Mouse (Mus musculus): ENCODE measurements at regions not wholly inside any gene's neighbourhood (a gene's known extent, or its start where the extent isn't known, plus 50 kb on each side); places are given as distances from the start of the nearest gene placed in this dataset.

- ATAC-seq (replicated peaks; ENCODE audit: low FRiP score) (no peak), DNase-seq (ENCODE audit: low spot score) (no peak)
- 78% methylated on average over 5 of the region's 5 CpGs for WGBS
These were observed 434.0 kb downstream of the Serpinb8 start for GRCm38 (mm10) chr1:108023721-108024353.

GRCm38 (mm10) chr1:108024705-108025104, 434.9 kb downstream of the Serpinb8 start:
- Histone ChIP-seq H3K4me2 (no peak overlapping the region), H3K4me1 (replicated peaks; ENCODE audit: control insufficient read depth, insufficient read depth, low read length) (no peaks in the 10 kb centered on the region), H3K27me3 (replicated peaks; ENCODE audit: control insufficient read depth, insufficient read depth, low read length) (no peaks in the 10 kb centered on the region), H3K9ac (ENCODE audit: low read depth, low read length) (no peak overlapping the region), H3K36me3 (ENCODE audit: control insufficient read depth, insufficient read depth, low read length) (no peaks in the 10 kb centered on the region), H3K4me3 (ENCODE audit: low read depth, low read length) (no peak overlapping the region), H3K27ac (ENCODE audit: low read depth, low read length) (no peak overlapping the region), H3K9me3 (ENCODE audit: control insufficient read depth, low read length) (no peaks in the 10 kb centered on the region)
- WGBS: 59% methylated on average over 1 of the region's 1 CpGs
- no peak for ATAC-seq (replicated peaks; ENCODE audit: low FRiP score)
- no peak for DNase-seq (ENCODE audit: low spot score)

More at GRCm38 (mm10) chr1:108023721-108024353, 434.0 kb downstream of the Serpinb8 start:
- Histone ChIP-seq H3K27ac (ENCODE audit: low read depth, low read length) (no peak overlapping the region), H3K27me3 (replicated peaks; ENCODE audit: control insufficient read depth, insufficient read depth, low read length) (no peaks in the 10 kb centered on the region), H3K4me1 (replicated peaks; ENCODE audit: control insufficient read depth, insufficient read depth, low read length) (no peaks in the 10 kb centered on the region), H3K4me3 (ENCODE audit: low read depth, low read length) (no peak overlapping the region), H3K36me3 (ENCODE audit: control insufficient read depth, insufficient read depth, low read length) (no peaks in the 10 kb centered on the region), H3K4me2 (no peak overlapping the region), H3K9ac (ENCODE audit: low read depth, low read length) (no peak overlapping the region), H3K9me3 (ENCODE audit: control insufficient read depth, low read length) (no peaks in the 10 kb centered on the region)

- DNase-seq (ENCODE audit: low spot score) (no peak), ATAC-seq (replicated peaks; ENCODE audit: low FRiP score) (no peak)
- Histone ChIP-seq H3K4me3 (ENCODE audit: low read depth, low read length) (no peak overlapping the region), H3K4me2 (no peak overlapping the region), H3K27me3 (replicated peaks; ENCODE audit: control insufficient read depth, insufficient read depth, low read length) (no peaks in the 10 kb centered on the region), H3K9ac (ENCODE audit: low read depth, low read length) (no peak overlapping the region), H3K27ac (ENCODE audit: low read depth, low read length) (no peak overlapping the region), H3K4me1 (replicated peaks; ENCODE audit: control insufficient read depth, insufficient read depth, low read length) (no peaks in the 10 kb centered on the region), H3K36me3 (ENCODE audit: control insufficient read depth, insufficient read depth, low read length) (no peaks in the 10 kb centered on the region), H3K9me3 (ENCODE audit: control insufficient read depth, low read length) (no peaks in the 10 kb centered on the region)
These were observed 436.7 kb downstream of the Serpinb8 start for GRCm38 (mm10) chr1:108026461-108026860.

- Histone ChIP-seq H3K27ac (ENCODE audit: low read depth, low read length) (no peak overlapping the region), H3K9me3 (ENCODE audit: control insufficient read depth, low read length) (no peaks in the 10 kb centered on the region), H3K27me3 (replicated peaks; ENCODE audit: control insufficient read depth, insufficient read depth, low read length) (no peaks in the 10 kb centered on the region), H3K9ac (ENCODE audit: low read depth, low read length) (no peak overlapping the region), H3K36me3 (ENCODE audit: control insufficient read depth, insufficient read depth, low read length) (no peaks in the 10 kb centered on the region), H3K4me2 (no peak overlapping the region), H3K4me1 (replicated peaks; ENCODE audit: control insufficient read depth, insufficient read depth, low read length) (no peaks in the 10 kb centered on the region), H3K4me3 (ENCODE audit: low read depth, low read length) (no peak overlapping the region)
- DNase-seq (ENCODE audit: low spot score): no peak
- ATAC-seq (replicated peaks; ENCODE audit: low FRiP score): no peak
- 80% methylated on average over 4 of the region's 4 CpGs for WGBS
These were observed 456.4 kb downstream of the Serpinb8 start for GRCm38 (mm10) chr1:108046194-108046593.

GRCm38 (mm10) chr1:108046857-108047714, 457.3 kb downstream of the Serpinb8 start:
- no peak for ATAC-seq (replicated peaks; ENCODE audit: low FRiP score)
- Histone ChIP-seq H3K9ac (ENCODE audit: low read depth, low read length) (no peak overlapping the region), H3K4me2 (no peak overlapping the region), H3K4me3 (ENCODE audit: low read depth, low read length) (no peak overlapping the region), H3K27ac (ENCODE audit: low read depth, low read length) (no peak overlapping the region), H3K27me3 (replicated peaks; ENCODE audit: control insufficient read depth, insufficient read depth, low read length) (no peaks in the 10 kb centered on the region), H3K9me3 (ENCODE audit: control insufficient read depth, low read length) (no peaks in the 10 kb centered on the region), H3K4me1 (replicated peaks; ENCODE audit: control insufficient read depth, insufficient read depth, low read length) (no peaks in the 10 kb centered on the region), H3K36me3 (ENCODE audit: control insufficient read depth, insufficient read depth, low read length) (no peaks in the 10 kb centered on the region)
- no peak for DNase-seq (ENCODE audit: low spot score)
- WGBS: 57% methylated on average over 5 of the region's 5 CpGs

GRCm38 (mm10) chr1:108094622-108095021, 504.8 kb downstream of the Serpinb8 start:
- 61% methylated on average over 3 of the region's 3 CpGs for WGBS
- no peak overlapping the region for H3K4me3 ChIP-seq (ENCODE audit: low read depth, low read length)

GRCm38 (mm10) chr1:108102607-108103006, 512.8 kb downstream of the Serpinb8 start:
- Histone ChIP-seq H3K4me3 (ENCODE audit: low read depth, low read length) (no peak overlapping the region), H3K4me2 (no peak overlapping the region), H3K27ac (ENCODE audit: low read depth, low read length) (no peak overlapping the region), H3K36me3 (ENCODE audit: control insufficient read depth, insufficient read depth, low read length) (no peaks in the 10 kb centered on the region), H3K27me3 (replicated peaks; ENCODE audit: control insufficient read depth, insufficient read depth, low read length) (no peaks in the 10 kb centered on the region), H3K4me1 (replicated peaks; ENCODE audit: control insufficient read depth, insufficient read depth, low read length) (no peaks in the 10 kb centered on the region), H3K9ac (ENCODE audit: low read depth, low read length) (no peak overlapping the region), H3K9me3 (ENCODE audit: control insufficient read depth, low read length) (no peaks in the 10 kb centered on the region)
- ATAC-seq (replicated peaks; ENCODE audit: low FRiP score): no peak
- DNase-seq (ENCODE audit: low spot score): no peak
- WGBS: 76% methylated on average over 2 of the region's 2 CpGs

More at GRCm38 (mm10) chr1:108094622-108095021, 504.8 kb downstream of the Serpinb8 start:
- ATAC-seq (replicated peaks; ENCODE audit: low FRiP score) (no peak), DNase-seq (ENCODE audit: low spot score) (no peak)
- Histone ChIP-seq H3K27me3 (replicated peaks; ENCODE audit: control insufficient read depth, insufficient read depth, low read length) (no peaks in the 10 kb centered on the region), H3K27ac (ENCODE audit: low read depth, low read length) (no peak overlapping the region), H3K36me3 (ENCODE audit: control insufficient read depth, insufficient read depth, low read length) (no peaks in the 10 kb centered on the region), H3K4me1 (replicated peaks; ENCODE audit: control insufficient read depth, insufficient read depth, low read length) (no peaks in the 10 kb centered on the region), H3K9me3 (ENCODE audit: control insufficient read depth, low read length) (no peaks in the 10 kb centered on the region), H3K4me2 (no peak overlapping the region), H3K9ac (ENCODE audit: low read depth, low read length) (no peak overlapping the region)

GRCm38 (mm10) chr1:108110984-108111383, 521.2 kb downstream of the Serpinb8 start:
- DNase-seq (ENCODE audit: low spot score): no peak
- H3K4me3 ChIP-seq (ENCODE audit: low read depth, low read length): no peak overlapping the region
- H3K27me3 ChIP-seq (replicated peaks; ENCODE audit: control insufficient read depth, insufficient read depth, low read length): no peaks in the 10 kb centered on the region
- no peak for ATAC-seq (replicated peaks; ENCODE audit: low FRiP score)
- H3K4me1 ChIP-seq (replicated peaks; ENCODE audit: control insufficient read depth, insufficient read depth, low read length): no peaks in the 10 kb centered on the region
- H3K9me3 ChIP-seq (ENCODE audit: control insufficient read depth, low read length): no peaks in the 10 kb centered on the region
- no peaks in the 10 kb centered on the region for H3K36me3 ChIP-seq (ENCODE audit: control insufficient read depth, insufficient read depth, low read length)
- H3K4me2 ChIP-seq: no peak overlapping the region
- no peak overlapping the region for H3K9ac ChIP-seq (ENCODE audit: low read depth, low read length)
- no peak overlapping the region for H3K27ac ChIP-seq (ENCODE audit: low read depth, low read length)

- Histone ChIP-seq H3K4me3 (ENCODE audit: low read depth, low read length) (no peak overlapping the region), H3K4me1 (replicated peaks; ENCODE audit: control insufficient read depth, insufficient read depth, low read length) (no peaks in the 10 kb centered on the region), H3K9me3 (ENCODE audit: control insufficient read depth, low read length) (no peaks in the 10 kb centered on the region), H3K36me3 (ENCODE audit: control insufficient read depth, insufficient read depth, low read length) (no peaks in the 10 kb centered on the region), H3K9ac (ENCODE audit: low read depth, low read length) (no peak overlapping the region), H3K4me2 (no peak overlapping the region), H3K27me3 (replicated peaks; ENCODE audit: control insufficient read depth, insufficient read depth, low read length) (no peaks in the 10 kb centered on the region), H3K27ac (ENCODE audit: low read depth, low read length) (no peak overlapping the region)
- WGBS: 73% methylated on average over 4 of the region's 4 CpGs
- ATAC-seq (replicated peaks; ENCODE audit: low FRiP score) (no peak), DNase-seq (ENCODE audit: low spot score) (no peak)
These were observed 537.6 kb downstream of the Serpinb8 start for GRCm38 (mm10) chr1:108127393-108127792.

Data from liver, embryonic 11.5 days (tissue).